Mouse (Mus musculus) cerebellum, adult 2 months (tissue): Measurements from ENCODE around the gene Adgrg7.

ENCODE experiments used
- CTCF ChIP-seq: fragments of 200-500 bp; IDR thresholded peaks from 2 replicates; pipeline ENCODE4 v1.5.1; 2011; ENCODE audit warnings: low read depth, mild to moderate bottlenecking, control low read depth, low read length, moderate library complexity, borderline replicate concordance; ENCODE audit not compliant: insufficient read depth
- POLR2A ChIP-seq: fragments of 200-500 bp; IDR thresholded peaks from 2 replicates; pipeline ENCODE4 v1.6.1; 2011; ENCODE audit warnings: low read length, control low read depth, borderline replicate concordance; ENCODE audit not compliant: insufficient read depth

DNA sequence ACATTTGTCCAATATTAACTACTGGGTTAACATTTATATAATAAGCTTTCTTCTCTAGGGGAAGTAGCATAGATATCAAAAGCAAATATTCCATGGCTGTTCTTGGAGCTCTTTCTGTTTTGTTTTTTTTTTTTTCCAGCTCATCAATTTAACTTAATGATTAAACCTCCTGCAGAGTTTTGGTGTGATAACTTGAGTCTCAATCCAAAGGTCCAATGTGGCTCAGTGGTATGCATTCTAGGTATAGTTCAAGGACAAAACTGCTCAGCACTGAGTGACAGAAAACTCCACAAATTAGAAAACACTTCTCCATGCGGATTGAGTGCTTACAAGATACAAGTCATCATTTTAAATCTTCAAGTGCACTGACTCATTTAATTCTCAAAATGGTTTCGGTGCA is 9.7 kb downstream of the Adgrg7 start:
- TF ChIP-seq CTCF (no peak), POLR2A (no peak)
